Mouse (Mus musculus): ENCODE data around the gene Dpp9. TPM values are rescaled to one million over a fixed set of nuclear protein-coding genes. Genes with fewer than 3 reads are reported as not detected.
A peak's percentile ranks its signal among the peaks of the same experiment; 100 is the strongest.

Dpp9 gene
- total RNA-seq, 2 experiments from 2014 or later: 65.3 to 66.1 TPM

DNA sequence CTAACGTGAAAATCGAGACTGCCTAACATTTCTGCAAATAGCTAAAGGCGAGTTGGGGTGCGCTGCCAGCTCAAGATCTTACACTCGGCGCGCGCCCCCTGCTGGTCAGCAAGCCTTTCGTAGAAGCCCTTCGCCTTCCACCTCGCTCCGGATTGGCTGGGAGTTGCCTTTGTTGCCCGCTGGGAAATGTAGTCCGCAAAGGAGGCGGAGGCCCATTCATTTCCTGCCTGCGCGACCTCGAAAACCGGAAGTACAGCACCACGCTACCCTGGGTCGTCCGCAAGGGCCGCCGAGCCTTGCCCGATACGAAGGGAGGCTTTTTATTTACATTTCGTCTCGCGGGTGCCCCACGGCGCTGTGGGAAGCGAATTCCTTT, 37.1 kb upstream of the Dpp9 start:
- Histone ChIP-seq H3K27ac (peak overlapping the region; percentile 92), H3K4me3 (peak overlapping the region; percentile 67)
- peak; percentile 99 for DNase-seq (ENCODE audit: low spot score in 2 of 2)
- peak; percentile 84 for TF ChIP-seq CTCF (conservative IDR thresholded peaks at IDR 0.05)

DNA sequence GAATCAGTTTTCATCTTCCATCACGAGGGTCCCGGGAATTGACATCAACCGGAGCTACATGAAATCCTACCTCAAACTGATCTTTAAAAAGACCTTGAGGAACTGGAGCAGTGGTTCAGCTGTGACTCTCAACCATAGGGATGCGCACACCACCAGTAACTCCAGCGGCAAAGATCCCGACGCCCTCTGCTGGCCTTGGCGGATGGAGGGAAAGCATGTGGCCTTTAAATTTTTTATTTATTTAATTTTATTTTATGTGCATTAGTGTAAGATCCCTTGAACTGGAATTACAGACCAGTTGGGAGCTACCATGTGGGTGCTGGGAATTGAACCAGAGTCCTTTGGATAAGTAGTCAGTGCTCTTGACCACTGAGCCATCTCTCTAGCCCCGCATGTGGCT, 36.7 kb upstream of the Dpp9 start:
- TF ChIP-seq CTCF (conservative IDR thresholded peaks at IDR 0.05): no peak
- H3K4me3 ChIP-seq: peak overlapping the region; percentile 21; the same call in 1 of the 2 replicates

DNA sequence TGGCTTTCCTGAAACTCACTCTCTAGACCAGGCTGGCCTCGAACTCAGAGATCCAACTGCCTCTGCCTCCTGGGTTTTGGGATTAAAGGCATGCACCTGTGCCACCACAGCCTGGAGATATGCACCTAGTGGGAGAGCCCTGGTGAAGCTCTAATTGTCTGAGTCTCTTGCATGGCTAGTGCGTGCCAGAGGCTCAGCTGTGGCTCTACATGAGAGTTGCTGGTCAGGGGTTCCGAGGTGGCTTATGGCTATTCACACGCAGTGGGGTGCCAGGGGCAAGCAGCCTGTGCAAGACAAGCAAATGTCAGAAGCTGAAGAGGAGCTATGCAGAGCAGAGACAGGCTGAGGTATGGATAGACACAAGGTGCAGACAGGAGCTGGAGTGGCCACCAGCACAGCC, 36.0 kb upstream of the Dpp9 start:
- peak overlapping the region; percentile 82 for H3K27ac ChIP-seq
- DNase-seq (ENCODE audit: low spot score in 2 of 2): no peak
- H3K4me3 ChIP-seq: no peak overlapping the region
- TF ChIP-seq CTCF (conservative IDR thresholded peaks at IDR 0.05): no peak

More for the DNA sequence above, 36.7 kb upstream of the Dpp9 start:
- peak overlapping the region; percentile 82 for H3K27ac ChIP-seq
- peak; percentile 63 for DNase-seq (ENCODE audit: low spot score in 2 of 2)

DNA sequence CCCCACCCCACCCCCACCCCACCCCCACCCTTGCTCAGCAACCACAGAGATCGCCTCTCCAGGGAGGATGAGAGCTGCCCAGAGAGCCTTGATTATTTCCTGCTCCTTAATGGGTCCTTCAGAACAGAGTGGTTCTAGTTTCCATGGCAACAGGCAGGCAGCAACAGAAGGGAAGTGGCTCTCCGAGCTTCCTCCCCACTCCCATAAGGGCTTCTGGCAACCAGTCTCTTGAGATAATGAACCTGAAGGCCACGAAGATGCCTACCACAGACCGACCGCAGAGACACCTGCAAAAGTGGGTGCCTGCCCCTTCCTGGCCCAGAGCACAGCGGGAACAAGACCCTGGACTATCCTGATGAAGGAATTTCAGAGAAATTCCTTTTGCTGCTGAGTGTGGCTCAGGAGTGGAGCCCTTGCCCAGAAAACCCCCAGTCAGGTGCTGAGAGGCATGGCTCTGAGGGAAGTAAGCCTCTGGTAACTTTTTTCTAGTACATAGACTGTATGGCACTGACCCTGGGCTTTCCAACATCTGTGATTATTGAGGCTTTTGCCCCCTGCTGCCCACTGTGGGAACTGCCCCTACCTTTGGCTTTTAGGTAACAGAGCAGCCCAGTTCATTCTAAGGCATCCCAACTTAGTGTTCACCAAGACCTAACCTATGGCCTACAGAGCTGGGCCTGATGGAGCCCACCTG, 32.6 kb upstream of the Dpp9 start:
- H3K27ac ChIP-seq: peak overlapping the region; percentile 95
- peak overlapping the region; percentile 31; the same call in 1 of the 2 replicates for H3K4me3 ChIP-seq
- peak; percentile 78 for TF ChIP-seq CTCF (conservative IDR thresholded peaks at IDR 0.05)
- peak; percentile 68 to 79 for DNase-seq (ENCODE audit: low spot score in 2 of 2)

DNA sequence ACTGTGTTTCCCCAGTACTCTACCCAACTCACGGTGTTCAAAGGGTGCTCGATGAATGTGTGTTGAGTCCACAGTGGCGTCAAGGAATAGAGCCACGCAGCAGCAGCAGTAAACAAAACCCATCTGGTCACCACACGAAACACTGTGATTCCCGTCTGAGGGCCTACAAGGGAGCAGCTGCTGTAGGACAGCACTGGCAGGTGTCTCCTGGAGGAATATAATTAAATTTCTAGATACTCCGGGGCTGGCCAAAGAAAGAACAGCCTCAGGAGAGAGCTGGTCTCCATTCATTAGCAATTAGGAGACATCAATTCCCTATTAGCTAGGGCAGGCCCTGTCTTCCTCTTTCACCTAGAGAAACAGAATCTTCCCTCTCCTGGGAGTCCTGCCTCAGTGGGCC, 26.9 kb upstream of the Dpp9 start:
- H3K27ac ChIP-seq: no peak overlapping the region
- H3K4me3 ChIP-seq: no peak overlapping the region
- no peak for DNase-seq (ENCODE audit: low spot score in 2 of 2)
- no peak for TF ChIP-seq CTCF (conservative IDR thresholded peaks at IDR 0.05)

DNA sequence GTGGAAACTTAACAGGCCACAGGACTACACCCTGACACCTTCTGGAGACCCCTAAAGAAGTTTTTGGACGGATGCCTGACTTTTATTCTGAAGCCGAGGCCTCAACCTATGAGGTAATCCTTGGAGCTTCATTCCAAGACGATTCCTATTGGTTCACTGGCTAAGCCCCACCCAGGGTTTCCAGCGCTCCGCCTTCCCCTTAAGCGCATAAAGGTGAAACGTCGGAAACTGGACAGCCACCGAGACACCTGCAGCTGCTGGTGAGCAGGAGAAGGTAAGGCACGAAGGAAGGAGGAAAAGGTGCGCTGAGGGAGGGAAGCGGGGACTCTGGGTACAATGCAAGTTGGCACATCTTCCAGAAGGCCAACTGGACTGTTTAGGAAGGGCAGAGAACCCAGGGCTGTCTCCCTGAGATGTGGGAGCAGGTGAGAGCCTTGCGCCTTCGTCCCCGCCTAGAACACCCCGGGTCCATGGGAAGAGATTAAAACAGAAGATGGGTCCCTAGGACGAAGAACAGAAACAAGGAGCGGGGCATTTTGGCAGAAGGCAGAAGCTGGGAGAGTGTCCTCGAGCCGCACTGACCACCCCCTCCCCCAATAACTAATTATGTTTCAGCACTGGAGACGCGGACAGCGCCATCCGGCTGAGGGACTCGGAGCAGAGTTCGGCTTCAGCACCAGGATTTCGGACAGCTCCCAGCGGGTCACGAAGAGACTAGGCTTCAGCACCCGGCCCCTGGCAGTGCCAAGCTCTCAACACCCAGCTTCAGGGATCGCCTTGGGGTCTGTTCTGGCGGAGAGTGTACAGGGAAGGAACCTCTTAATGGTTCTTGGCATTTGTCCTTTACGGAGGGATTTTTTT, 23.1 kb upstream of the Dpp9 start:
- Histone ChIP-seq H3K27ac (peak overlapping the region; percentile 92), H3K4me3 (peak overlapping the region; percentile 54)
- peak; percentile 75 to 85 for DNase-seq (ENCODE audit: low spot score in 2 of 2)
- TF ChIP-seq CTCF (conservative IDR thresholded peaks at IDR 0.05): 0 out of 2 replicates have a peak, but pooled peaks have one; percentile 11

DNA sequence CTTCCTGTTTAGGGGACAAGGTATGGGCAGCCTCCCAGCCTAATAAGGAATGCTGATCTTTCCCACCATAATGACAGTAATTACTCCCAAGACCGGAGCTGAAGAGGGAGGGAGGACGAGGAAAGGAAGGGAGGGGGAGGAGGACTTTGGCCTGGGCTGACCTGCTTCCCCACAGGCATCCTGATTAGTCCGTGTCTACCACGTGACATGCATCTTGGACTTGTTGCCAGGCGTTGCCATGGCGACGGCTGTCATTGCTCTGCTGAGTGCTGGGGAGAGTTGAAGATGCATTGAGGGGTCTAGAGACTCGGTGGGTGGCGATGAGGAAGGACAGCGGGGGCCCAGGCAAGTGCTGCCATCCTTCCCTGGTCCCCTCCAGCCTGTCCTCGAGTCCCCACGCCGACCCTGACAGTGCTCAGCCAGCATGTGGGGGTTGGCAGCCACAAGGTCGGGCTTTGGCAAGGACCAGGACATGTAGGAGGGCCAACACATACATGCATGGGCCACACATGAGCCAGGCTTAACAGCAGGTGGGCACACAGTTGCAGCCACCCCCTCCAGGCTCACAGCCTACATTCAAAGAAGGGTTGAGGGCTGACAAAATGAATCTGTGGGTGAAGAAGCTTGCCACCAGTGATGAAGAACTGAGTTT, 15.2 kb upstream of the Dpp9 start:
- H3K27ac ChIP-seq: peak overlapping the region; percentile 95
- peak overlapping the region; percentile 19 for H3K4me3 ChIP-seq
- peak; percentile 85 to 91 for DNase-seq (ENCODE audit: low spot score in 2 of 2)
- TF ChIP-seq CTCF (conservative IDR thresholded peaks at IDR 0.05): no peak

DNA sequence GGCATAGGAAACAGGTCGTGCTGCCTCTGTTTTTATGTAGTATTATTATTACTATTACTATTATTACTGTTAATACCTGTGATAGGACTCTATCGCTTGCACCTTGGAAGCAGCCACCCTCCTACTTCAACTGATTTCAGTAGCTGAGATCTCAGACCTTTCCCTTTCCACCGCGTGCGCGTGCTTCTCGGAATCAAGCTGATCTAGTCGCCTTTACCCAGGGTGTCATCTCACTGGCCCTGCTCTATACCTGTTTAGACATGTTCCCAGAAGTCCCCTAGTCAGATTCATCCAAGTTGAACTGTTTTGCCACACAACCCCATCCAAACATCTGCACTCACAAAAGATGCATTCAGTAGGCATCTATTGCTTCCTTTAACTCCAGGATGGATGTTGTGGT, 14.7 kb upstream of the Dpp9 start:
- Histone ChIP-seq H3K4me3 (peak overlapping the region; percentile 19; the same call in 1 of the 2 replicates), H3K27ac (peak overlapping the region; percentile 95)
- no peak for DNase-seq (ENCODE audit: low spot score in 2 of 2)
- TF ChIP-seq CTCF (conservative IDR thresholded peaks at IDR 0.05): no peak

DNA sequence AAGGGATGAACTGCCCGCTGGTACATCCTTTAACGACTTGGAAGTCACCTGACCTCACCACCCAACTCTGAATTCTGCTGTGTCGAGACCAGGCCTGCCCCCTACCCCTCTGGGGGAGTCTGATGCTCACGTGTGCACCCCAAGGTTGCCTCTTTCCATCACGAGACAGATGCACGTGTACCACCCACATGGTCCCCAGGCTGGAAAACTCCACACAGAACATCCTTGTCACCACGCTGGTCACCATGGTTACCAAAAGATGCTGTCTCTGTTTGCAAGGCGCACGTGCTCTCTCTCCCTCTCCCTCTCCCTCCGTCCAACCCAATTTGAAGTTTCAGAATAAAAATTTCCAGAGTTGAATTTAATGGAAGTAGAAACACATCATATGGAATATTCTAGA, 11.2 kb upstream of the Dpp9 start:
- Histone ChIP-seq H3K4me3 (no peak overlapping the region), H3K27ac (peak overlapping the region; percentile 90)
- TF ChIP-seq CTCF (conservative IDR thresholded peaks at IDR 0.05): no peak
- peak; percentile 74 to 88 for DNase-seq (ENCODE audit: low spot score in 2 of 2)

DNA sequence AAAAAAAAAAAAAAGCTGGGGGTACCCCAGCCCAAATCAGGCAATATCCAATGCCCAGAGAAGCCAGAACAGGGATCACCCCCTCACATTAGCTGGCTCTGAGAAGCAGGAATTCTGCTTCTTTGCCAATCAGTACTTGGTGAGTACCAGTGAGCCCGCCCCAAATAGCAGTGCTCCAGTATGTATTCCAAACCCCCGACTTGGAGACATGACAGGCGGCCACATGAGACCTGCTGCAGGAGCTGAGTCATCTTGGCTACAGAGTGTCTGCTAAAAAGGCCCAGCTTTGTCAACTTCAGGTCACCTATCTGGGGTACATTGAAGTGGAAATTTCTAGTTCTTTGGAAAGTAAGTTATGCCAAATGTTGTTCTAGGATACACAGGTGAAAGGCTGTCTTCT, 7.9 kb upstream of the Dpp9 start:
- no peak for TF ChIP-seq CTCF (conservative IDR thresholded peaks at IDR 0.05)
- DNase-seq (ENCODE audit: low spot score in 2 of 2): no peak
- Histone ChIP-seq H3K27ac (no peak overlapping the region), H3K4me3 (no peak overlapping the region)

DNA sequence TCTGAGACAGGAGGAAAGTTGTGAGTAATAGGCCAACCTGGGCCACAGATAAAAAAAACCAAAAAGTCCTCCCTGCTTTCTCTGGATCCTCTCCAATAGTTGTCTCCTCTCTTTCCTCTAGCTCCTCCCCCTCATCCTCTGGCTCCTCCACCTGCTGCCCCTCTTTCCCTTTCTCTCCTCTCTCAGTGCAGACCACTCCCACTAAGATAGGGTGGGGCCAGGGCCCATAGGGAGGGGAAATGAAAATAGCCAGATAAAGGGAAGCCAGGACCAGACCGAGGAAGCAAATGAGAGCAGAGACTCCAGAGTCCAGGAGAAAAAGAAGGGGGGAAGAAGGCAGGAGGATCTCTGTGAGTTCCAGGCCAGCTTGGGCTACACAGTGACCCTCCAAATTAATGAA, 6.2 kb upstream of the Dpp9 start:
- TF ChIP-seq CTCF (conservative IDR thresholded peaks at IDR 0.05): no peak
- no peak for DNase-seq (ENCODE audit: low spot score in 2 of 2)
- Histone ChIP-seq H3K4me3 (no peak overlapping the region), H3K27ac (no peak overlapping the region)

DNA sequence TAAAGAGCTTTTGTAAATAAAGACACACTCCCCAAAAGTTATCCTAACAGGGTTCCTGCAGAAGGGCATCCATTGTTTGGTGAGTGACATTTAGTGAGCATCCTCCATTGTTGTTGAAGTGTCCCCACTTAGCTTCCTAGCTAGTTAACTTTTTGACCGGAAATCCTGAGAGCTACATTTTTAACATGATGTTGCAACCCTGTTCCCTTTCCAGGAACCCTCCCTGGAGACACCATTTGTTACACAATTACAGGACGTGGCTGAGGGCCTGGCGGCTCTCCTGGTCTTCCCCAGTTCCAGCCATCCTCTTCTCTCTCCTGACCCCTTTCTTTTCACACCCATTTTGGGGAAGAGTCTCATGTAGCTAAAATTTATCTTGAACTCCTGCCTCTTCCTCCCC, 1.1 kb upstream of the Dpp9 start:
- no peak for DNase-seq (ENCODE audit: low spot score in 2 of 2)
- no peak overlapping the region for H3K4me3 ChIP-seq
- H3K27ac ChIP-seq: 0 out of 2 replicates have a peak overlapping the region, but pooled peaks have one; percentile 5
- TF ChIP-seq CTCF (conservative IDR thresholded peaks at IDR 0.05): no peak

DNA sequence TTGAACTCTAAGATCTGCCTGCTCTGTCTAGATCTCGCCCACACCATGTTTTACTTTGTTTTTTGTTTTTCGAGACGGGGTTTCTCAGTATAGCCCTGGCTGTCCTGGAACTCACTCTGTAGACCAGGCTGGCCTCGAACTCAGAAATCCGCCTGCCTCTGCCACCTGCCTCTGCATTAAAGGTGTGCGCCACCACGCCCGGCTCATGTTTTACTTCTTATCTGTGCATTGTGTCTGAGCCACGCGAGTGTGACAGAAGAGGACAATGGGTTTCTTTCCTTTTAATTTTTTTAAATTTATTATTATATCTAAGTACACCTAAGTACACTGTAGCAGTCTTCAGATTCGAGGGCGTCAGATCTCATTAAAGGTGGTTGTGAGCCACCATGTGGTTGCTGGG, 546 bp upstream of the Dpp9 start:
- no peak for TF ChIP-seq CTCF (conservative IDR thresholded peaks at IDR 0.05)
- no peak for DNase-seq (ENCODE audit: low spot score in 2 of 2)
- Histone ChIP-seq H3K4me3 (peak overlapping the region; percentile 71), H3K27ac (peak overlapping the region; percentile 98)

Measured in layer of hippocampus, adult 2 months (tissue).